ENCODE assay signal across 7 mouse cellular contexts in genomic region chr12:24603266-24603665, GRCm38 (mm10). TPM values are rescaled to one million over a fixed set of nuclear protein-coding genes. Genes with fewer than 3 reads are reported as not detected.
A peak's percentile ranks its signal among the peaks of the same experiment; 100 is the strongest.
DNase-seq lines count a peak whose midpoint lies in the region; ATAC-seq and TF ChIP-seq lines count a peak whose summit lies in the region.

No protein-coding gene starts in this region.

- dilution Hi-C loops in CH12.LX (cut with MboI; ENCODE audit: extremely low pct_ligation_motif_present, extremely low pct_unique_long_range_greater_than_20kb, low sequenced_read_pairs) = no loop called here

- no peaks in the 10 kb centered on the region for H3K27me3 ChIP-seq in CH12.LX (replicated peaks)

- no peak overlapping the region for H3K27ac ChIP-seq in CH12.LX (ENCODE audit: insufficient read depth, low read depth)

- peaks cover 0 to 4% of the 10 kb centered on the region in 2 experiments; a peak in 1 of 4 replicates for H3K4me1 ChIP-seq in CH12.LX (ENCODE audit: control insufficient read depth in 1 of 2, insufficient read depth in 2 of 2)

- peak; percentile 73 for ATAC-seq in common myeloid progenitor, adult 5-6 weeks (replicated peaks; ENCODE audit: low read depth, poor library complexity, severe bottlenecking)

- TF ChIP-seq RAD21 in CH12.LX (IDR thresholded peaks at IDR 0.05; ENCODE audit: low read depth, low read length) = peak; percentile 87

- H3K36me3 ChIP-seq in CH12.LX (replicated peaks in 1 of 2; ENCODE audit: control insufficient read depth in 1 of 2, insufficient read depth in 1 of 2, low read length in 1 of 2) = peaks cover 13 to 31% of the 10 kb centered on the region in 2 experiments

- TF ChIP-seq POLR2A in CH12.LX (IDR thresholded peaks at IDR 0.05; ENCODE audit: low read depth, low read length) = no peak

- no peaks in the 10 kb centered on the region for H3K9me3 ChIP-seq in CH12.LX (replicated peaks; ENCODE audit: low read length)

- H3K4me3 ChIP-seq in CH12.LX (replicated peaks in 1 of 3; ENCODE audit: low read depth in 2 of 3, low read length in 2 of 3, poor library complexity in 1 of 3) = no peak overlapping the region

- TF ChIP-seq EP300 in CH12.LX (IDR thresholded peaks at IDR 0.05; ENCODE audit: low read length) = no peak

- peak; percentile 71 for DNase-seq in CH12.LX (ENCODE audit: extremely low read depth)
- peak; percentile 26 for DNase-seq in T-cell, adult 2 months (ENCODE audit: low spot score)
- DNase-seq in heart, adult 9 months (ENCODE audit: low spot score in 2 of 2) = peak; percentile 33 to 57
- DNase-seq in kidney, postnatal 4 days = peak; percentile 89 to 92
- DNase-seq in lung, postnatal 25 days (ENCODE audit: low spot score) = peak; percentile 74
- DNase-seq in skeletal muscle tissue, adult 2 months (ENCODE audit: low read depth, low spot score) = peak; percentile 28

- in situ Hi-C loops in CH12.LX (cut with MboI; ENCODE audit: low pct_ligation_motif_present, low pct_unique_long_range_greater_than_20kb, low sequenced_read_pairs) = loop anchor here (5.0 to 25.0 kb wide), 3 partner anchors 94 to 359 kb away; partner anchors contain the start of gene Kidins220

- H3K9ac ChIP-seq in CH12.LX (ENCODE audit: insufficient read depth, low read depth) = no peak overlapping the region

- H3K4me2 ChIP-seq in CH12.LX (ENCODE audit: insufficient read depth, low read depth, poor library complexity, severe bottlenecking) = no peak overlapping the region

- no peaks in the 10 kb centered on the region for H3K79me2 ChIP-seq in CH12.LX (replicated peaks; ENCODE audit: control insufficient read depth, extremely low read depth, insufficient read depth, poor library complexity, severe bottlenecking)

- peak; percentile 25 to 92; a peak in 3 of 4 replicates for TF ChIP-seq CTCF in CH12.LX (conservative IDR thresholded peaks at IDR 0.05 in 1 of 2, IDR thresholded peaks at IDR 0.05 in 1 of 2; ENCODE audit: low read depth in 2 of 2, low read length in 2 of 2)

TF ChIP-seq in CH12.LX, 34 proteins besides CTCF, POLR2A, EP300 and RAD21:
- TF ChIP-seq NRF1 (IDR thresholded peaks at IDR 0.05; ENCODE audit: low read depth, low read length) (no peak), JUN (IDR thresholded peaks at IDR 0.05; ENCODE audit: insufficient read depth, low read depth, low read length) (no peak), ZC3H11A (IDR thresholded peaks at IDR 0.05; ENCODE audit: low read depth, low read length) (peak; percentile 75), MAZ (IDR thresholded peaks at IDR 0.05; ENCODE audit: low read depth, low read length) (no peak), NELFE (IDR thresholded peaks at IDR 0.05; ENCODE audit: low read depth, low read length) (no peak), SMC3 (IDR thresholded peaks at IDR 0.05; ENCODE audit: low read depth, low read length) (peak; percentile 96)
TF ChIP-seq in CH12.LX: peak in this region for 2.

RNA-seq across cellular contexts. Expression of gene Grhl1, which starts 31.2 kb away (rescaled TPM):
- total RNA-seq in CH12.LX (2012; rRNA removed) (1.3 and 1.6 TPM in 2 replicates), CH12.LX (2014; rRNA removed) (0.54 and 0.63 TPM in 2 replicates)
- 0.66 and 0.75 TPM in 2 replicates for polyA plus RNA-seq in CH12.LX (2012; ENCODE audit: insufficient read length, low read depth)
- 0.59 TPM in 1 of 2 replicates, not detected in the other for total RNA-seq in common myeloid progenitor, adult 5-6 weeks (2017)

RNA-seq across cellular contexts. Expression of gene Klf11, which starts 47.8 kb away (rescaled TPM):
- 3.6 and 7.3 TPM in 2 replicates for total RNA-seq in CH12.LX (2012; rRNA removed)
- total RNA-seq in CH12.LX (2014; rRNA removed) = 7.2 and 8.0 TPM in 2 replicates
- 7.5 and 9.2 TPM in 2 replicates for polyA plus RNA-seq in CH12.LX (2012; ENCODE audit: insufficient read length, low read depth)
- total RNA-seq in common myeloid progenitor, adult 5-6 weeks (2017) = 13.3 and 24.8 TPM in 2 replicates

Comparison
In these comparisons a context has a peak if more than half of its experiments do, and no peak if none do; other contexts are left out.
1. DNase-seq: peak in every context shown above with its lines; median percentile 90 in kidney, postnatal 4 days; 74 in lung, postnatal 25 days; 71 in CH12.LX; 45 in heart, adult 9 months; 28 in skeletal muscle tissue, adult 2 months; 26 in T-cell, adult 2 months.